Mouse (Mus musculus) cerebellum, adult 2 months (tissue): ENCODE data around the gene Ifitm6. TPM values are rescaled to one million over a fixed set of nuclear protein-coding genes. Genes with fewer than 3 reads are reported as not detected.

Experiments used
- DNase-seq, 2 experiments: peaks; one replicate each; pipeline ENCODE4 v3.0.0; 2021
- H3K27ac ChIP-seq: fragments of 200-500 bp; 2 replicates; pipeline ENCODE4 v1.5.1; 2012; ENCODE audit warnings: low read length, control low read depth, inconsistent platforms; ENCODE audit not compliant: insufficient read depth
- H3K27me3 ChIP-seq: fragments of 200-500 bp; 2 replicates; pipeline ENCODE4 v1.6.1; 2012; ENCODE audit warnings: inconsistent platforms, mild to moderate bottlenecking, low read length, moderate library complexity; ENCODE audit not compliant: control insufficient read depth, insufficient read depth
- H3K4me1 ChIP-seq: fragments of 200-500 bp; 2 replicates; pipeline ENCODE4 v1.6.1; 2011; ENCODE audit warnings: low read length; ENCODE audit not compliant: control insufficient read depth, insufficient read depth
- H3K4me3 ChIP-seq: fragments of 200-500 bp; replicated peaks from 2 replicates; pipeline ENCODE3; 2011; ENCODE audit warnings: mild to moderate bottlenecking, low read depth, low read length, control low read depth; ENCODE audit not compliant: insufficient read depth
- CTCF ChIP-seq: fragments of 200-500 bp; IDR thresholded peaks from 2 replicates; pipeline ENCODE4 v1.5.1; 2011; ENCODE audit warnings: low read depth, mild to moderate bottlenecking, control low read depth, low read length, moderate library complexity, borderline replicate concordance; ENCODE audit not compliant: insufficient read depth
- POLR2A ChIP-seq: fragments of 200-500 bp; IDR thresholded peaks from 2 replicates; pipeline ENCODE4 v1.6.1; 2011; ENCODE audit warnings: low read length, control low read depth, borderline replicate concordance; ENCODE audit not compliant: insufficient read depth
- WGBS: fragments of 180-500 bp; shearing (Covaris S2); methylation state at CpG from one replicate; pipeline ENCODE4 v1.1.7; 2018; 5-methylcytosine and 5-hydroxymethylcytosine counted together
- polyA plus RNA-seq: library from polyadenylated mRNA; depleted of rRNA; stranded (reverse); fragments of >200 nt; gene quantifications from 2 replicates; pipeline ENCODE4 v1.2.3, GENCODE M21; 2012

Gene Ifitm6
- polyA plus RNA-seq, 1 experiment = 0.56 TPM

DNA sequence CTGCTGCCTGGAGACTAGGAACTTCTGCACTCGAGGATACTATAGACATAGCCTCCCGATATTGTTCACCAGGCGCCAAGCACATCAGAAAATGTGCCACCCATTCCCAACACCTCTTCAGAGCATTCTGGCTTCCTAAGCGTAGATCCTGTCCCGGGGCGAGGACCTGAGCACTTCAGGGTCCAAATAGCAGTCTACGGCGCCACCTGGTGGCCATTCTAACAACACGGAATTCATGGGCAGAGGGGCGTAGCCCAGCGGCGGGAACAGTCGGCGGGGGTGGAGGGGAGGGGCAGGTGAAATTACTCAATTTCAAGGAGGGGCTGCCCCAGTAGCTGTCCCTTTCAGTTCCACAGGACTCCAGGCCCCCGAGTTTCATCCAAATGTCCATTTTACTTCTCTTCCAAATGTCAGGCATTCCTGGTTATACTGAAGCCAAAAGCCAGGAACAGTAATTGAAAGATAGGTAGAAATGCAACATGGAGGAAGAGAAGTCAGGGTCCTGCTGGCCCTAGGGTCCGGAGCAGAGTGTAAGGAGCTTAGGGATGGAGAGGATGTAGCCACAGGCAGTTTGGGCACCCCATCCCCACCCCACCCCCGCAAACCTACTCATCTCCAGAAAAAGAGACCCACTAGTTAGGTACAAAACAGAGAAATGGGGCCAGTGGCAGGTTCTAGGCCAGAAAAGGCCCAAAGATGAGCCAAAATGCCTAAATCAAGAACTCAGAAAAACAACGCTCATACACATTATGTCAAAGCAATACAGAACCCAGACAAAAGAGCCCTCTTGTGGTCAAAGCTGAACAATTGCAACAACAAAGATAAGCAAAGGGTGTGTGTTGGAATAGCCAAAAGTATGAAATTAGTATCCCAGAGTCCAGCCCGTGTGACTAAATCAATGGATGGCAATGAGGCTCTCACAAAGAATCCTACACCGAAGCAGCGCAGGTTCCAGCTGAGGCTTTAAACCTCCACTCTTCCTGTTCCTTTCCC lies 30.8 kb upstream of the Ifitm6 start:
- H3K4me1 ChIP-seq = no peaks in the 10 kb centered on the region
- peak overlapping the region; percentile 61 for H3K4me3 ChIP-seq
- H3K27me3 ChIP-seq = no peaks in the 10 kb centered on the region
- H3K27ac ChIP-seq = no peak overlapping the region
- TF ChIP-seq CTCF = peak; percentile 87
- no peak for TF ChIP-seq POLR2A
- DNase-seq = peak; percentile 85 to 90
- 6% methylated on average over 21 of the region's 21 CpGs for WGBS

GRCm38 (mm10) chr7:141047581-141048225 lies 30.0 kb upstream of the Ifitm6 start:
- Histone ChIP-seq H3K4me3 (peak overlapping the region; percentile 61), H3K27me3 (no peaks in the 10 kb centered on the region), H3K27ac (peak overlapping the region; percentile 44; the same call in 1 of the 2 replicates), H3K4me1 (no peaks in the 10 kb centered on the region)
- WGBS = 8% methylated on average over 15 of the region's 19 CpGs
- DNase-seq = peak in 1 of 2 experiments; percentile 71
- no peak for TF ChIP-seq CTCF
- TF ChIP-seq POLR2A = 0 out of 2 replicates have a peak, but pooled peaks have one; percentile 14

- 78% methylated on average over 6 of the region's 6 CpGs for WGBS
- H3K4me3 ChIP-seq = no peak overlapping the region
Measured at GRCm38 (mm10) chr7:141046931-141047580, 29.3 kb upstream of the Ifitm6 start.

DNA sequence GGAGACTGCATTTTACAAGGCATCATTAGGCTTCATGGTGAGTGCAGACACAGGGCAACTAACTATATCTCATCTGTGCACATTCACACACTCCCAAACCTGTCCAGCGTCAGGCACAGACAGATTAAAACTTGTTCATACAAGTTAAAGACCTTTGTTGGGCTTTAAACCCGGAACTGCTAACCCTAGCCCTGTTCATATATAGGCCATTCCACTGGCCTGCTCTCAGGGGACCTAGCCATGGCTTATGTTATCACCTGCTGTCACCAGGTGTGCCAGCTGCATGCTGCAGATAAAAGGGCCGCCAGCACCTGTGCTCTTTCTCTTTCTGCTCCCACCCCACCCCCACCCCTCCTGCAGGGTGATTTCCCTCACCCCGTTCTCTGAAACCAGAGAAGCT lies 24.8 kb upstream of the Ifitm6 start:
- H3K27ac ChIP-seq = no peak overlapping the region
- H3K27me3 ChIP-seq = no peaks in the 10 kb centered on the region
- TF ChIP-seq CTCF (no peak), POLR2A (no peak)
- 76% methylated on average over 4 of the region's 4 CpGs for WGBS
- no peak for DNase-seq
- no peak overlapping the region for H3K4me3 ChIP-seq
- H3K4me1 ChIP-seq = no peaks in the 10 kb centered on the region

More at GRCm38 (mm10) chr7:141046931-141047580, 29.3 kb upstream of the Ifitm6 start:
- DNase-seq = no peak
- Histone ChIP-seq H3K27ac (peak overlapping the region; percentile 4; the same call in 1 of the 2 replicates), H3K27me3 (no peaks in the 10 kb centered on the region), H3K4me1 (no peaks in the 10 kb centered on the region)
- TF ChIP-seq CTCF (no peak), POLR2A (no peak)

DNA sequence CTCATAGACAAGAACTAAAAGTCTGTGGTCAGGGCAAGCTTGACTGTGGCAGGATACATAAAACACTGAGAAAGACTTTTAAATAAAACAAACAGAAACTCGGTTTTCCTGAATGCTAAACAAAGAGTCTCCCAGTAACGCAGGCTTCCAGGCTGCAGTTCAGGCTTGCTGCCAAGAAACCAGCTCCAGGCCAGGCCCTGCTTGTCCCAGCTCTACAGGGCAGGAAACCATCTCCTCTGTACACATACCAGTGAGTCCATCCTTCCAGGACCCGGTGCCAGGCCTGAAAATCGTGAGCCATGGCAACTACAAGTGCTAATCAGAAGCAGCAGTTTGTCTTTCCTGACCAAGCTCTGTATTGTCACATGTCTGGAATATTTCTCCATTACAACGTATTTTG lies 23.9 kb upstream of the Ifitm6 start:
- TF ChIP-seq CTCF = no peak
- TF ChIP-seq POLR2A = no peak
- no peak overlapping the region for H3K27ac ChIP-seq
- H3K27me3 ChIP-seq = no peaks in the 10 kb centered on the region
- WGBS = 11% methylated on average over 5 of the region's 5 CpGs
- peak; percentile 57 to 74 for DNase-seq
- H3K4me1 ChIP-seq = no peaks in the 10 kb centered on the region
- no peak overlapping the region for H3K4me3 ChIP-seq

DNA sequence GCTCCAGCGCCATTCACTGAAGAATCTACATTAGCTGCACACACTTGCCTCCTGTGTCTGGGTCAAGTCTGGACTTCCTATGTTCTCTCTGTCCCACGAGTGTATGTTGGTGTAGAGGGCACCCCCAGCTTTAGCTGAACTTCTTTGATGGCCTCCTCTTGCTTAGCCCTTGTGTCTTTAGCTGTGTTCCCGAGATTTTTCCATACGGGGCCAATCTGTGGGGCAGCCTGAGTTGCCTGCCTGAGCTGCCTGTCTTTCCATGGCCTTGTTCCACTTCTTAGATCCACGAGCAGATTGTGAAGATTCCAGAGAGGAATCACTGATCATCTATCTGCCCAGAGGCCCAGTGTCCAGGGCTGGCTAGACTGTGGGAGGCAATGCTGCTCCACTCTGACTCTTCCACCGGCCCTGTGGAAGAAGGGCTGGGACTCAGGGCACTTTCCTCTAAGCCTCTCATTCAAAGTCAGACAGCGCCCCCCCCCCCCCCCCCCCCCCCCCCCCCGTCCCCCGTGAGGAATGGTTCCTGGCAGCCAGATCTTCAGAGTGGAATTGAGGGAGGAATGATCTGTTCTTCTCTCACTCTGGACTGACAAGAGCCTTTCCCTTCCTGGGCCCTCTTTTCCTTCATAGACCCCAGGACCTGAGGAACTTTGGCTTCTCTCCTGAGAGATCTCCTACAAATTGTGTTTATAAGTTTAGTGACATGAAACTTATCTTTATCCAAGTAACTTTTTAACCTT lies 23.3 kb upstream of the Ifitm6 start:
- TF ChIP-seq POLR2A (no peak), CTCF (no peak)
- 41% methylated on average over 6 of the region's 9 CpGs for WGBS
- Histone ChIP-seq H3K27me3 (no peaks in the 10 kb centered on the region), H3K4me1 (no peaks in the 10 kb centered on the region), H3K27ac (no peak overlapping the region), H3K4me3 (no peak overlapping the region)
- no peak for DNase-seq
